Mouse (Mus musculus) stomach, postnatal 0 days (tissue): ENCODE results near the gene Nkx3-2. TPM values are rescaled to one million over a fixed set of nuclear protein-coding genes. Genes with fewer than 3 reads are reported as not detected.

Experiments
- ATAC-seq: fragments of 200-750 bp; cut with Nextera tagmentation; 2 replicates; pipeline ENCODE4 v1.8.0; 2017; ENCODE audit not compliant: low FRiP score, low TSS enrichment
- DNase-seq: peaks from one replicate; pipeline ENCODE4 v3.0.0-alpha.2; 2016; ENCODE audit warnings: low spot score
- H3K27ac ChIP-seq: fragments of 300-500 bp; sonication (generic); replicated peaks from 2 replicates; pipeline ENCODE4 v1.5.1; 2014; ENCODE audit warnings: mild to moderate bottlenecking, control low read depth
- H3K27me3 ChIP-seq: fragments of 300-500 bp; sonication (generic); 2 replicates; pipeline ENCODE4 v1.6.1; 2014; ENCODE audit warnings: low read length; ENCODE audit not compliant: control insufficient read depth, insufficient read depth
- H3K36me3 ChIP-seq: fragments of 300-500 bp; sonication (generic); 2 replicates; pipeline ENCODE4 v1.6.1; 2014; ENCODE audit warnings: low read length, mixed read lengths; ENCODE audit not compliant: control insufficient read depth, insufficient read depth
- H3K4me1 ChIP-seq: fragments of 300-500 bp; sonication (generic); replicated peaks from 2 replicates; pipeline ENCODE4 v1.6.1; 2014; ENCODE audit warnings: antibody characterized with exemption; ENCODE audit not compliant: control insufficient read depth, insufficient read depth
- H3K4me2 ChIP-seq: fragments of 300-500 bp; sonication (generic); replicated peaks from 2 replicates; pipeline ENCODE4 v1.6.1; 2014; ENCODE audit warnings: low read depth, mild to moderate bottlenecking, control low read depth, moderate library complexity
- H3K4me3 ChIP-seq: fragments of 300-500 bp; sonication (generic); 2 replicates; pipeline ENCODE4 v1.5.1; 2014; ENCODE audit warnings: low read depth, low read length, control low read depth
- H3K9ac ChIP-seq: fragments of 300-500 bp; sonication (generic); 2 replicates; pipeline ENCODE4 v1.6.1; 2014; ENCODE audit warnings: mild to moderate bottlenecking, low read length, control low read depth, mixed read lengths
- H3K9me3 ChIP-seq: fragments of 300-500 bp; sonication (generic); 2 replicates; pipeline ENCODE4 v1.6.1; 2016; ENCODE audit warnings: low read length; ENCODE audit not compliant: control insufficient read depth
- CTCF ChIP-seq: IDR thresholded peaks from 2 replicates; pipeline ENCODE4 v1.5.1; 2016; ENCODE audit warnings: antibody characterized with exemption, low read depth, mild to moderate bottlenecking, moderate library complexity
- EP300 ChIP-seq: optimal IDR thresholded peaks from 2 replicates; pipeline ENCODE3; 2016; ENCODE audit warnings: antibody characterized with exemption
- WGBS: fragments of 180-500 bp; shearing (Covaris S2); extraction: QIAGEN DNeasy Blood & Tissue Kit; methylation state at CpG from one replicate; pipeline ENCODE4 v1.1.7; 2014; 5-methylcytosine and 5-hydroxymethylcytosine counted together
- polyA plus RNA-seq: library from polyadenylated mRNA; unstranded; fragments of >200 nt; fragmentation: Nextera tagmentation; extraction: Ambion mirVana; gene quantifications from 2 replicates; pipeline ENCODE4 v1.2.1, GENCODE M21; 2015

The Nkx3-2 gene
- polyA plus RNA-seq, 1 experiment from 2014 or later = 1.0 TPM

GRCm38 (mm10) chr5:41804643-41805042 lies 40.3 kb upstream of the Nkx3-2 start:
- Histone ChIP-seq H3K4me1 (no peaks in the 10 kb centered on the region), H3K4me3 (no peak overlapping the region), H3K9ac (no peak overlapping the region), H3K27me3 (no peaks in the 10 kb centered on the region), H3K36me3 (peaks cover 6% of the 10 kb centered on the region; the same call in 1 of the 2 replicates), H3K9me3 (no peaks in the 10 kb centered on the region), H3K27ac (no peak overlapping the region), H3K4me2 (no peak overlapping the region)
- no peak for DNase-seq
- WGBS = 81% methylated on average over 2 of the region's 2 CpGs
- TF ChIP-seq CTCF = no peak
- no peak for TF ChIP-seq EP300
- no peak for ATAC-seq

GRCm38 (mm10) chr5:41801622-41802021 lies 37.3 kb upstream of the Nkx3-2 start:
- DNase-seq (no peak), ATAC-seq (no peak)
- Histone ChIP-seq H3K4me2 (no peak overlapping the region), H3K27ac (no peak overlapping the region), H3K36me3 (peaks cover 8% of the 10 kb centered on the region; the same call in 1 of the 2 replicates), H3K9me3 (no peaks in the 10 kb centered on the region), H3K9ac (no peak overlapping the region), H3K27me3 (no peaks in the 10 kb centered on the region), H3K4me3 (no peak overlapping the region), H3K4me1 (no peaks in the 10 kb centered on the region)
- TF ChIP-seq CTCF = no peak
- 88% methylated on average over 2 of the region's 2 CpGs for WGBS

- Histone ChIP-seq H3K36me3 (peaks cover 27% of the 10 kb centered on the region), H3K4me1 (no peaks in the 10 kb centered on the region), H3K4me3 (no peak overlapping the region), H3K27ac (no peak overlapping the region), H3K9me3 (no peaks in the 10 kb centered on the region), H3K9ac (no peak overlapping the region), H3K4me2 (no peak overlapping the region), H3K27me3 (no peaks in the 10 kb centered on the region)
- TF ChIP-seq EP300 (no peak), CTCF (no peak)
- DNase-seq = no peak
- ATAC-seq = no peak
These were observed 30.1 kb upstream of the Nkx3-2 start for GRCm38 (mm10) chr5:41794434-41794833.

- 84% methylated on average over 2 of the region's 2 CpGs for WGBS
- Histone ChIP-seq H3K9ac (no peak overlapping the region), H3K27ac (no peak overlapping the region), H3K4me2 (no peak overlapping the region), H3K4me1 (no peaks in the 10 kb centered on the region), H3K4me3 (no peak overlapping the region), H3K36me3 (peaks cover 26% of the 10 kb centered on the region), H3K27me3 (no peaks in the 10 kb centered on the region), H3K9me3 (no peaks in the 10 kb centered on the region)
- TF ChIP-seq CTCF = no peak
- no peak for TF ChIP-seq EP300
- DNase-seq = no peak
- no peak for ATAC-seq
These were observed 26.2 kb upstream of the Nkx3-2 start for GRCm38 (mm10) chr5:41790517-41790916.

- no peaks in the 10 kb centered on the region for H3K4me1 ChIP-seq
- WGBS = 73% methylated on average over 6 of the region's 6 CpGs
- H3K27ac ChIP-seq = no peak overlapping the region
- no peaks in the 10 kb centered on the region for H3K9me3 ChIP-seq
- H3K4me2 ChIP-seq = no peak overlapping the region
- ATAC-seq (no peak), DNase-seq (no peak)
- H3K27me3 ChIP-seq = no peaks in the 10 kb centered on the region
- H3K9ac ChIP-seq = no peak overlapping the region
- peaks cover 21% of the 10 kb centered on the region for H3K36me3 ChIP-seq
- H3K4me3 ChIP-seq = no peak overlapping the region
- TF ChIP-seq CTCF (no peak), EP300 (no peak)
These were observed 24.6 kb upstream of the Nkx3-2 start for GRCm38 (mm10) chr5:41788877-41789276.

- DNase-seq (no peak), ATAC-seq (no peak)
- Histone ChIP-seq H3K4me1 (no peaks in the 10 kb centered on the region), H3K27ac (no peak overlapping the region), H3K4me2 (no peak overlapping the region), H3K4me3 (no peak overlapping the region), H3K27me3 (no peaks in the 10 kb centered on the region), H3K9ac (no peak overlapping the region), H3K9me3 (no peaks in the 10 kb centered on the region), H3K36me3 (peaks cover 3% of the 10 kb centered on the region; the same call in 1 of the 2 replicates)
- TF ChIP-seq CTCF (no peak), EP300 (no peak)
- 88% methylated on average over 5 of the region's 5 CpGs for WGBS
These were observed 17.6 kb upstream of the Nkx3-2 start for GRCm38 (mm10) chr5:41781890-41782289.
